8 mouse cellular contexts compared by ENCODE assay signal in genomic region chr13:67128038-67128721, GRCm38 (mm10). TPM values are rescaled to one million over a fixed set of nuclear protein-coding genes. Genes with fewer than 3 reads are reported as not detected.
DNase-seq lines count a peak whose midpoint lies in the region; ATAC-seq lines count a peak whose summit lies in the region.

No protein-coding gene starts in this region.

- H3K4me1 ChIP-seq in heart, embryonic 14.5 days (ENCODE audit: control insufficient read depth in 2 of 2, insufficient read depth in 2 of 2, low read length in 2 of 2): peaks cover 0 to 7% of the 10 kb centered on the region in 2 experiments; a peak in 1 of 4 replicates
- H3K4me1 ChIP-seq in liver, embryonic 13.5 days (replicated peaks): no peaks in the 10 kb centered on the region
- H3K4me1 ChIP-seq in stomach, embryonic 16.5 days (ENCODE audit: control insufficient read depth, insufficient read depth, low read length): 0 out of 2 replicates have a peak, but pooled peaks cover 3% of the 10 kb centered on the region

- peak overlapping the region; percentile 75 for H3K4me2 ChIP-seq in heart, embryonic 14.5 days (ENCODE audit: low read length)
- H3K4me2 ChIP-seq in liver, embryonic 13.5 days: peak overlapping the region; percentile 69
- H3K4me2 ChIP-seq in stomach, embryonic 16.5 days (ENCODE audit: low read depth, low read length): peak overlapping the region; percentile 80

- H3K36me3 ChIP-seq in heart, embryonic 14.5 days (ENCODE audit: control insufficient read depth, insufficient read depth, low read length): no peaks in the 10 kb centered on the region
- H3K36me3 ChIP-seq in liver, embryonic 13.5 days: no peaks in the 10 kb centered on the region
- no peaks in the 10 kb centered on the region for H3K36me3 ChIP-seq in stomach, embryonic 16.5 days (ENCODE audit: control insufficient read depth, insufficient read depth, low read length)

- under 1% methylated on average over 18 of the region's 18 CpGs for WGBS in heart, embryonic 14.5 days
- 2% methylated on average over 18 of the region's 18 CpGs for WGBS in liver, embryonic 13.5 days (ENCODE audit: insufficient replicate concordance)
- under 1% methylated on average over 18 of the region's 18 CpGs for WGBS in stomach, embryonic 16.5 days

- H3K27me3 ChIP-seq in heart, embryonic 14.5 days (ENCODE audit: control insufficient read depth, insufficient read depth, low read length): no peaks in the 10 kb centered on the region
- H3K27me3 ChIP-seq in liver, embryonic 13.5 days: no peaks in the 10 kb centered on the region
- no peaks in the 10 kb centered on the region for H3K27me3 ChIP-seq in stomach, embryonic 16.5 days (ENCODE audit: control insufficient read depth, insufficient read depth, low read length)

- peak; percentile 89 for DNase-seq in CD4-positive, CD25-positive, alpha-beta regulatory T cell, adult 2 months (ENCODE audit: low read depth, low spot score)
- peak; percentile 81 for DNase-seq in brain, embryonic 18.5 days (ENCODE audit: low read depth, low spot score)
- peak; percentile 31 for DNase-seq in fat pad, adult 2 months (ENCODE audit: extremely low read depth, low read depth, low spot score)
- DNase-seq in kidney, postnatal 14 days: peak; percentile 86
- peak; percentile 50 for DNase-seq in liver, embryonic 13.5 days
- DNase-seq in neural tube, embryonic 10.5 days (ENCODE audit: extremely low spot score, low spot score): peak; percentile 77

- no peaks in the 10 kb centered on the region for H3K9me3 ChIP-seq in heart, embryonic 14.5 days (ENCODE audit: control insufficient read depth, low read length)
- H3K9me3 ChIP-seq in liver, embryonic 13.5 days (replicated peaks): no peaks in the 10 kb centered on the region
- no peaks in the 10 kb centered on the region for H3K9me3 ChIP-seq in stomach, embryonic 16.5 days (replicated peaks; ENCODE audit: control insufficient read depth, low read length)

- peak overlapping the region; percentile 71 to 89 for H3K4me3 ChIP-seq in heart, embryonic 14.5 days (ENCODE audit: control insufficient read depth in 1 of 2, insufficient read depth in 1 of 2, low read depth in 1 of 2, low read length in 2 of 2)
- H3K4me3 ChIP-seq in liver, embryonic 13.5 days (replicated peaks): peak overlapping the region; percentile 69
- H3K4me3 ChIP-seq in stomach, embryonic 16.5 days (replicated peaks; ENCODE audit: low read length): peak overlapping the region; percentile 67

- ATAC-seq in heart, embryonic 14.5 days (ENCODE audit: insufficient number of reproducible peaks, insufficient read depth, low FRiP score, low read depth): peak; percentile 83
- ATAC-seq in liver, embryonic 13.5 days (ENCODE audit: low read depth): peak; percentile 83
- ATAC-seq in stomach, embryonic 16.5 days (ENCODE audit: insufficient read depth, low FRiP score): peak; percentile 94

- H3K27ac ChIP-seq in heart, embryonic 14.5 days (replicated peaks in 1 of 2; ENCODE audit: control insufficient read depth in 1 of 2, insufficient read depth in 1 of 2, low read depth in 2 of 2, low read length in 2 of 2): peak overlapping the region; percentile 23 to 58; a peak in 3 of 4 replicates
- no peak overlapping the region for H3K27ac ChIP-seq in liver, embryonic 13.5 days
- peak overlapping the region; percentile 48; the same call in 1 of the 2 replicates for H3K27ac ChIP-seq in stomach, embryonic 16.5 days (ENCODE audit: low read length)

- peak overlapping the region; percentile 82 for H3K9ac ChIP-seq in heart, embryonic 14.5 days (ENCODE audit: low read length)
- peak overlapping the region; percentile 67 for H3K9ac ChIP-seq in liver, embryonic 13.5 days
- peak overlapping the region; percentile 78 for H3K9ac ChIP-seq in stomach, embryonic 16.5 days (ENCODE audit: low read length)

RNA-seq across cellular contexts. Expression of gene Zfp759, which starts 6.7 kb away (rescaled TPM):
- polyA plus RNA-seq in heart, embryonic 14.5 days (2014; fragmentation: Nextera tagmentation; extraction: Ambion mirVana): 1.3 and 1.7 TPM in 2 replicates
- 0.50 and 0.82 TPM in 2 replicates for polyA plus RNA-seq in liver, embryonic 13.5 days (2015; fragmentation: Nextera tagmentation; extraction: Ambion mirVana)
- polyA plus RNA-seq in stomach, embryonic 16.5 days (2015; fragmentation: Nextera tagmentation; extraction: Ambion mirVana): 1.9 and 2.1 TPM in 2 replicates

RNA-seq across cellular contexts. Expression of gene Rslcan18, which starts 12.1 kb away (rescaled TPM):
- polyA plus RNA-seq in heart, embryonic 14.5 days (2014; fragmentation: Nextera tagmentation; extraction: Ambion mirVana): 0.12 and 0.20 TPM in 2 replicates
- 0.13 TPM in 2 replicates for polyA plus RNA-seq in liver, embryonic 13.5 days (2015; fragmentation: Nextera tagmentation; extraction: Ambion mirVana)
- polyA plus RNA-seq in stomach, embryonic 16.5 days (2015; fragmentation: Nextera tagmentation; extraction: Ambion mirVana): 0.31 and 0.47 TPM in 2 replicates

RNA-seq across cellular contexts. Expression of gene Gm28557, which starts 19.8 kb away (rescaled TPM):
- polyA plus RNA-seq in heart, embryonic 14.5 days (2014; fragmentation: Nextera tagmentation; extraction: Ambion mirVana): 1.6 and 2.7 TPM in 2 replicates
- 1.4 and 1.7 TPM in 2 replicates for polyA plus RNA-seq in liver, embryonic 13.5 days (2015; fragmentation: Nextera tagmentation; extraction: Ambion mirVana)
- 3.1 and 3.3 TPM in 2 replicates for polyA plus RNA-seq in stomach, embryonic 16.5 days (2015; fragmentation: Nextera tagmentation; extraction: Ambion mirVana)

RNA-seq across cellular contexts. Expression of gene Zfp708, which starts 30.4 kb away (rescaled TPM):
- polyA plus RNA-seq in heart, embryonic 14.5 days (2014; fragmentation: Nextera tagmentation; extraction: Ambion mirVana): 3.8 and 4.0 TPM in 2 replicates
- 0.93 and 1.3 TPM in 2 replicates for polyA plus RNA-seq in liver, embryonic 13.5 days (2015; fragmentation: Nextera tagmentation; extraction: Ambion mirVana)
- 3.7 and 4.6 TPM in 2 replicates for polyA plus RNA-seq in stomach, embryonic 16.5 days (2015; fragmentation: Nextera tagmentation; extraction: Ambion mirVana)

RNA-seq across cellular contexts. Expression of gene Rsl1, which starts 44.8 kb away (rescaled TPM):
- 3.6 and 3.8 TPM in 2 replicates for polyA plus RNA-seq in heart, embryonic 14.5 days (2014; fragmentation: Nextera tagmentation; extraction: Ambion mirVana)
- polyA plus RNA-seq in liver, embryonic 13.5 days (2015; fragmentation: Nextera tagmentation; extraction: Ambion mirVana): 1.7 and 1.9 TPM in 2 replicates
- 7.5 and 10.0 TPM in 2 replicates for polyA plus RNA-seq in stomach, embryonic 16.5 days (2015; fragmentation: Nextera tagmentation; extraction: Ambion mirVana)

Comparison
In these comparisons a context has a peak if more than half of its experiments do, and no peak if none do; other contexts are left out.
1. DNase-seq: peak in every context shown above with its lines; median percentile 89 in CD4-positive, CD25-positive, alpha-beta regulatory T cell, adult 2 months; 86 in kidney, postnatal 14 days; 81 in brain, embryonic 18.5 days; 77 in neural tube, embryonic 10.5 days; 50 in liver, embryonic 13.5 days; 31 in fat pad, adult 2 months.